Mouse (Mus musculus) kidney, embryonic 16.5 days (tissue): Measurements from ENCODE around the gene Dhrs3. TPM values are rescaled to one million over a fixed set of nuclear protein-coding genes. Genes with fewer than 3 reads are reported as not detected.

Experiments used
- polyA plus RNA-seq: library from polyadenylated mRNA; unstranded; fragments of >200 nt; fragmentation: Nextera tagmentation; extraction: Ambion mirVana; gene quantifications from 2 replicates; pipeline ENCODE4 v1.2.1, GENCODE M21; 2015

Gene Dhrs3
- polyA plus RNA-seq, 1 experiment from 2014 or later, result 217 TPM

Other genes with a start within 250 kb of the Dhrs3 start
- gene Gm436, start 206.5 kb upstream of the Dhrs3 start, polyA plus RNA-seq, result not detected in 2 replicates
- not detected in 2 replicates for gene Gm13178, start 171.4 kb upstream of the Dhrs3 start, polyA plus RNA-seq
- gene Gm438, start 106.2 kb upstream of the Dhrs3 start, polyA plus RNA-seq, result not detected in 2 replicates